Mouse (Mus musculus): ENCODE measurements around the gene Zfp446. TPM values are rescaled to one million over a fixed set of nuclear protein-coding genes. Genes with fewer than 3 reads are reported as not detected.
A peak's percentile ranks its signal among the peaks of the same experiment; 100 is the strongest.
"Not testable (repeated sequence)": the region's sequence is repeated elsewhere in the genome, so short reads cannot be mapped to it uniquely, and the experiment has no call there.

The Zfp446 gene
- 6.0 and 7.2 TPM in 2 replicates for total RNA-seq (2021)
- long read RNA-seq, experiment 1, full-length matches to known transcripts = 4 of 6 reads
- long read RNA-seq, experiment 1, partial matches to known transcripts = 0 of 6 reads
- long read RNA-seq, experiment 1, other reads (novel, unspliced or antisense) = 2 of 6 reads
- long read RNA-seq, experiment 2, partial matches to known transcripts = 0 of 1 reads
- long read RNA-seq, experiment 2, other reads (novel, unspliced or antisense) = 1 of 1 reads

DNA sequence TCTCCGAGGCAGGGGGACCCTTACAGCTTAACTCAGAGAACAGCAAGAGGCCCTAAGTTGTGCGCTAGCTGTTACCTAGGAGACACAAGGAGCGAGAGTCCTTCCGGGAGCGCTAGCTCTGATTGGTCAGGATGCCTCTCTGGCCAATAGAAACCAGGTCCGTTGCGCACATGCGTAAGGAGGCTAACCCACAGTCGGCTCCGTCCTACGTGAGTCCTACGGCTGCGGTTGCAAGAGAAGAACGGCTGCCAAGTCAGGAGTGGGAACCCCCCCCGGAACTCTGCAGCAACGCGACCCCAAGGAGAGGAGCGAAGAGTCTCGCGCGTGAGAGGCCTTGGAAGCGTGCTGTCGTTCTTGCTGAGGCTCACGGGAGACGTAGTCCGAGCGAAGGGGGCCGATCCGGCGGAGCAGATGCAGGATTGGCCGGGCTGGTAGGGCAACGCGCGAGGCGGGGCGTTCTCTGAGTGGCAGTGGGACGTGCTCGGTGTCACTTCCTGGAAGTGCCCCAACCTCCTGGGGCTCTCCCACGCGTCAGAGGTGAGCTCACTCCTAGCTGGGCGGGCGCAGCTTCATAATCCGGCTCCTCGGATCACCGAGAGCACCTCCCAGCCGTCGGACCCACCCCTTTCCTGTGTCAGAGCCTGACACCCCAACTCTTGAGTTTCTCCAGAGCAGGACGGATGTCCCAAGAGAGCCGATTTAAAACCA lies at the start of gene Zfp446:
TSS of gene Zfp446 (plus strand) at position 167 of the 708 bp plus-strand sequence.
- DNase-seq = peak; percentile 99

DNA sequence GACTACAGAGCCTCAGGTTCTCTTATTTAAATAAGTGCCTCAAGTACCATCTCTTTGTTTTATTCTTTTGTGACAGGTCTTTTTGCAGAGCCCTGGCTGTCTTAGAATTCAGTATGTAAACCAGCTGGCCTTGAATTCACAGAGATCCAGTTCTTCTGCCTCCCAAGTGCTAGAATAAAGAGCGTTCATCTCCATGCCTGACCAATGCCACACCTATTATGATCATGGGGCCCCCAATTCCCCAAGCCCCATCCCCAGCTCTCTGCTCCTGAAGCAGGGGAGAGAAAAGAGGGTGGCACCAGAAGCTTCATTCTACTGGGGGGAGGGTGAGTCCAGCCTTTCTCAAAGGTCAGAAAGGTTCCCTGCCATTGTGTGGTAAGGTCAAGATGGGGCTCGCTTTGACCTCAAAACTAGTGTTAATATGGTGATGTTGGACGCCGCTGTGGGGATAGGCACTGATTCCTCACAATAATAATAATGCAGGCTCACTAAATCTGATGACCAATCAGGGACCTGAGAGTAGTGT lies 44.0 kb upstream of the Zfp446 start:
- no peak for DNase-seq

DNA sequence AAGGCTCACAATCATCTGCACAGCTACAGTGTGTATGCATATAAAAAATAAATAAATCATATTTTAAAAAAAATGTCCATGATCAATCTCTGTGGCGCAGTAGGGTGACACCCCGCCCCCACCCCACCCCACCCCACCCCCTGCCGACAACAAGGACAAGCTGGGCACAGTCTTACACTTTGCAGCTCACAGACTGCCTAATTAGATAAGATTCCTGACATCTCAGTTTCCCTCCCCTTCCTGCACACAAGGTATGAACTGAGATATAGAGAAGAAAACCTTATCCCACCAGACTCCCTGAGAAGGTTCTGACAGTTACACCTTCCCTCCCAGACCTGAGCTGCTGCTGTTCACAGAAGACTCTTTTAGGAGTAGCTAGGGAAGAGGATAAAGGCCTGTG lies 42.8 kb upstream of the Zfp446 start:
- no peak for DNase-seq

DNA sequence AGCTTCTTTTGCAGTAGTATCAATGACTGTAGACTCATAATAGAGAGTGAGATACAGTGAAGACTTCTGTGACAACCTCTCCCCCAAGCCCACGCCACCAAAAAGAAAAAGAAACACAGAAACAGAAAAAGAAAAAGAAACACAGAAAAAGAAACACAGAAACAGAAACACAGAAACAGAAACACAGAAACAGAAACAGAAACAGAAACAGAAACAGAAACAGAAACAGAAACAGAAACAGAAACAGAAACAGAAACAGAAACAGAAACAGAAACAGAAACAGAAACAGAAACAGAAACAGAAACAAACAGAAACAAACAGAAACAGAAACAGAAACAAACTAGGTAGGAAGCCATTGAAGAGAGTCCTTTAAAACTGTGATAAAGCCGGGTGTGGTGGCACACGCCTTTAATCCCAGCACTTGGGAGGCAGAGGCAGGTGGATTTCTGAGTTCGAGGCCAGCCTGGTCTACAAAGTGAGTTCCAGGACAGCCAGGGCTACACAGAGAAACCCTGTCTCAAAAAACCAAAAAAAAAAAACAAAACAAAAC lies 40.3 kb upstream of the Zfp446 start:
- DNase-seq = not testable (repeated sequence)

DNA sequence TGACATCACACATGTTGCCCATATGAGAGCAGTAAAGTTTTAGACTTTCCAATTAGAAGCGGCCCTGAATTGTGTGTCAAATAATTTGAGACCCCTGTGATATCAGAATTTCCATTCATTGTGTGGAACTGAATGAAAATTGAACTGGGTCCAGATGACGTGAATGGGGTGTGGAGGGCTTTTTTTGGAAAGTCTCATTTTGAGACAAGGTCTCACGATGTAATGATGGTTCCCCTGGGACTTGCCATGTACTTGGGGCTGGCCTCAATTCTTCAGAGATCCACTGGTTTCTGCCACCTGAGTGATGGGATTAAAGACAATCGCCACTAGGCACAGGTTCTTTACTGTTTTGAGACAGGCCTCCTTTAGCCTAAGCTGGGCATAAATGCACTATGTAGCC lies 37.0 kb upstream of the Zfp446 start:
- no peak for DNase-seq

DNA sequence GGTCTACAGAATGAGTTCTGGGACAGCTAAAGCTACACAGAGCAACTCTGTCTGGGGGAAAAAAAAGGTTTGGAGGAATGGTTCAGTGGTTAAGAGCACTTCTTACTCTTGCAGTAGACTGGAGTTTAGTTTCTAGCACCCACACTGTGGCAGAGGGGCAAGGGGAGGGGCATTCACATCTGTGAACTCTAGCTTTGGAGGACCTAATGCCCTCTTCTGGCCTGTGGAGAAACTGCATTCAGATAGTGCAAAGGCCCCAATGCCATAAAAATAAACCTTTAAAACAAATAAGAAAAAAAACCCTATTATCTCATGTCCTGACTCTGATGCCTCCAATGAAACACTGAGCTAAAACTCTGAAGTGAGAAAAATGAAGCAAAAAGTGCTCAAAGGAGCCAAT lies 34.2 kb upstream of the Zfp446 start:
- peak; percentile 27 for DNase-seq

DNA sequence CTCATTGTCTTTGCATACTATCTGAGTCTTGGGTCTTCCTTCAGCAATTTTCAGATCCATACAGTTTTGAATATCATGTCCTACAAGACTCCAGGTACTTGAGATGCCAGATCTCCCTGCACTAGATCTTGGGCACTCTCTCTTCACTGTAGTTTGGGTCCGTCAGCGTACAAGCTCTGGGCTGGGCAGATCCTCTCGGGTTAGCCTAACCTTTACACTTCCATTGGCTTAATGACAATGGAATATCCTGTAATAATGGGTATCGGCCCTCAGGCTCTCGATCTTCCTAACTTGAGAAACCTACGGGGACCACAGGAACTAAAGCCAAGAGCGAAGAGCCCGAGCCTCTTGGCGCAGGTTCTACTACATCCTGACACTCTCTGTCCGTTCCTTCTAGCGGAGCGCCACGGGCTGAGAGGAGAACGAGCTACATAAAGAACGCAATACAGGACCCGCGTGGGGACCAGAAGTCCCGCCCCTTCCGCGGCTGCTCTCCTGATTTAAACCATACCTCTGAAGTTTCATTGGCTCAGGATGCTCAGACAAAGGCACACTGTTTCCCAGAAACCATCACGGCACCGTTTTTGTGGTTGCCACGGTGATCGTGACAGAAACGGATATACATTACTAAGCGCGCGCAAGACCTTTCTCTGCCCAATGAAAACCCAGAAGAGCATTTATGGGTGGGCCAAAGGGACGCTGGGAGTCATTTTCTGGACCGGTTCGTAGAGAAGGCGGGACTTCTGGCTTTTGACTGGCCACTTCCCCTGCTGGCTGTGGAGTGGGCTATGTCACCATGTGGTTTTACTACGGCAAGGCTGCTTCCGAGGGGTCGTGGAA lies 28.4 kb upstream of the Zfp446 start:
- DNase-seq = peak; percentile 95

DNA sequence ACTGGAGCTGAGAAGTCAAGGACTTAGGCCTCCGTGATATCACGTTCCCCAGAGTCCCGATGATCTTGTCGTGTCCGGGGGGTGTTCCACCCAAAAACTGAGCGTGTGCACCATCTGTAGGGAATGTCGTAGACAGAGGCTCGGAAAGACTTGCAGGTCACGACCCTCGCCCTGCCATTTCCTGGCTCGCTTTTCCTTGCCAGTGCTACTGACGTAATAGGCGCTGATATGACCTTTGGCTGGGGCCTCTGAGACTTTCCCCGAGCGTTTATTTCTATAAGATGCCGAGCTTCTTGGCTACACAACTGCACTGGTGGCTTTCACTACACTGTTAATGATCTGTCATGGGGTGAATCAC lies 27.8 kb upstream of the Zfp446 start:
- DNase-seq = no peak

DNA sequence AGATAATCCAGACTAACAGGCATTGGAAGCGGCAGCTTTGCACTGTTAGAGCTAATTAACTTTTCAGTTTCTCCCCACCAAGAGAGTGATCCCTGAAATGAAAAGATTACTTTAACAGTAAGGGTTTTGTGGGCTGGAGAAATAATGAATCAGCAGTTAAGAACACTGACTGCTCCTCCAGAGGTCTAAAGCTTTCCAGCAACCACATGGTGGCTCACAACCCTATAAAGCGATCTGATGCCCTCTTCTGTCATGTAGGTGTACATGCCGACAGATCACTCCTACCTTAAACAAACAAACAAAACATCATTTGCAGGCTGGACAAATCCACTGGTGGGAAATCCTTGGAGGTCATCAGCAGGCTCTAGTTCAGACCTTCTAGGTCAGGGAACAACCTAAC lies 22.8 kb upstream of the Zfp446 start:
- DNase-seq = no peak

DNA sequence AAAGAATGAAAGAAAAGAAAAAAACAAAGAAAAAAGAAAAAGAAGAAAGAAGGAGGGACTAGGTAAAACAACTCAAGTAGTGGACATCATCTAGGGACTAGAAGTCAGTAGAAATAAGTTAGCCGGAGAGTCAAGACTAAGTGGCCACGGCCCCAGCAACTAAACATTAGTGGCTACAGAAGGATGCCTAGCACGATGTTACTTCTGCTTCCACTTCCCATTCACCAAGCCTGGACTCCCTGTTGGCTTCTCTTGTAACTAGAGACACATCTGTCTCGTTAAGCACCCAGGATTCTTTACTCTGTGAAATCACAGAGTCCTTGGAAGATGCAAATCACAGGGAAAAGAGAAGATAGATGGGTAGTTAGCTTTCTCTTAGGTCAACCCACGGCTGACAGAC lies 20.1 kb upstream of the Zfp446 start:
- DNase-seq = no peak

DNA sequence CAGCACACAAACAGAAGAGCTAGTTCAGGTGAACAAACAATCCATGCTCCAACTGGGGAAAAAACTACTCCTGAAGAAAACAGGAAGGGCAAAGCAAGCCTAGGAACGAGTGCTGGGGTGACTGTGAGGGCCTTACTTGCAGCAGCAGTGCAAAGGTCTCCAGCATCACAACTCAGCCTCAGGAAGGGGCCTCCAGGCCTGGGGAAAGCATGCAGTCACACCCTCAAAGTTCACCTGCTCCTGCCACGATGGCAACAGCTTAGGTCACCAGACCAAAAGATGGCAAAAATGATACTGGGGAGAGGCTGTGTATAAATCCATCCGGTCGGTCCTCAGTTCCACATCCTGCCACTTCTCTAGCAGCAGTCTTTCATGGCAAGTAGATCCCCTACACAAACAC lies 18.7 kb upstream of the Zfp446 start:
- no peak for DNase-seq

DNA sequence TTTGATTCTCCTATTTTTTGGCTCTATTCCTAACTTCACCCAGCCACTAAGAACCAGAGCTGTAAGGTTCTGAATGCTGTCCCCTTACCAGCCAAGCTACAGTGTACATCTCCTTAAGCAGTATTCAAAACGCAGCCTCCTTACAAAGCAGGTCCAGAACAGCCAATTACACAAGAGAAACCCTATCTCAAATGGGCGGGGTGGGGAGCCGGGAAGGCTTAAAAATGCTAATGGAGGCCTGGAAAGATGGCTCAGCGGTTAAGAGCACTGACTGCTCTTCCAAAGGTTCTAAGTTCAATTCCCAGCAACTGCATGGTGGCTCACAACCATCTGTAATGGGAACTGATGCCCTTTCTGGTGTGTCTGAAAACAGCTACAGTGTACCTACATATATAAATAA lies 17.9 kb upstream of the Zfp446 start:
- DNase-seq = no peak

DNA sequence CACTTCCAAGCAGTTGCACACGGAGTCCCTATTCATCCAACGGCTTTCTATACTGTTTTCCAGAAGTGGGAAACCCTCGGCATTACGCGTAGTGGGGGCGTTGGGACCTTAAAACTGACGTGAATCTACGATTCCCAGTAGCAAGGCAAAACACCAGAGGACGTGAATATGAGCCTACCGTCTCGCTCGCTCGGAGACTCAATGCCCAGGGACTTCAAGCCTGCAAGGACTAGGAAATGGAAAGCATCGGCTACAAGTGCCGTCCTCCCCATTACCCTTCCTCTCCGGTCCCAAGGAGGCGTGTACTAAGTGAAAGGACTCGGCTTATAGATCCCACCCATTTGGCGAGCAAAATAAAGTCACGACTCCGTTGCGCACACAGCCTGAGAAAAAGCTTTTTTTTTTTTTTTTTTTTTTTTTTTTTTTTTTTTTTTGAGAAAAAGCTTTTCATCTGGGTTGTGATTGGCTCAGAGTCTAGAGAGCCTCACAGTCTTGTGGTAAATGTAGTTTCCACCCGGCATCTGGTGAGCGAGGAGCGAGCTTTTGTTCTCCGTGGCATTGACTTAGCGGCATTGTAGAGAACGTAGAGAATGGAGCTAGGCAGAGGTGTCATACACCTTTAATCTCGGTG lies 16.0 kb upstream of the Zfp446 start:
- DNase-seq = peak; percentile 71

DNA sequence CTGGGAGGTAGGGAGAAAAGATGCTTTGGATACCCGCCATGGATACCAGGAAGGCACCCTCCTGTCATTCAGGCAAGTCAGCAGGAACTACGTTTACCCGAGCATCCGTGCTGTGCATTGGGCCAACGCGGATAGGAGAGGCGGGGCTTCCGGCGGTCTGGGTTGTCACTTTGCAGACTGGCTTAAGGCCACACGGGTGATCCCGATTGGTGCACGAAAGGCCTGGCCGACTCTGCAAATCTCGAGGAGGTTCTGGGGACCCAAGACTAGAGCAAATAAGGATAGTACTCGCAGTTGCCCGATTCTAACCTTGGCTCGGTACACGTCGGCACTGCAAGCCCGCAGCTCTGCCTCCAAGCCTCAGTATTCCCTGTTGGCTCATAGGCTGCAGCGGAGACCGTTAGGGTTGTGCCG lies 12.0 kb upstream of the Zfp446 start, which contains the start of gene Zfp324:
TSS of gene Zfp324 (plus strand) at position 161 of the 414 bp plus-strand sequence.
- DNase-seq = peak; percentile 95

DNA sequence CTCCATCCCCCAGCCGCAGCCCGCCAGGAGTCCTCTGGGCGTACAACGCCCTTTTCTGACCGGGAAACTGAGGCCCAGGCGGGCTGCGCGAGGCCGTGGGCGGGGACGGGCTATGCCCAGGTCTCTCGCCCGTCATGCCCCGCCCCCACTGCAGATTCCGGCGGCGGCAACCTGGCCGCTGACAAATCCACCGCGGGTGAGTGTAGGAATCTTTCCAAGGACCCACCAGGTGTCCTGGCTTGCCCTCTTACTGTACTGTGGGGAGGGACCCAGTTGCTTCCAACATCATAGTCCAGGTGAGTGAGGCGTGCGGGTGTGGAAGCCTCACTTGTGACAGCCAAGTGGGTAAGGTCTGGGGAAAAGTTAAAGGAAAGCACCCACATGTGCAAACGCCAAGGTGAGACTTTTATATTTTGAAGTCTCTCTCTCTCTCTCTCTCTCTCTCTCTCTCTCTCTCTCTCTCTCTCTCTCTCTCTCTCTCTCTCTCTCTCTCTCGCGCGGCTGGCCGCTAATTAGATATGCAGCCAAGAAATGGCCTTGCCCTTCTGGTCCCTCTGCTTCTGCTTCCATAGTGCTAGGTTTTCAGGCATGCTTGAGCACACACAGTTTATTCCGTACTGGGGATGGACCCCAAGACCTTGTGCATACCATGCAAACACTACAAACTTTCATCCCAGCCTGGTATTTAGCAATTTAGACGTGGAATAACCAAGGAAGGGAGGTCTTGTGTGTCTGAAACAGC lies 11.4 kb upstream of the Zfp446 start:
- DNase-seq = peak; percentile 74

DNA sequence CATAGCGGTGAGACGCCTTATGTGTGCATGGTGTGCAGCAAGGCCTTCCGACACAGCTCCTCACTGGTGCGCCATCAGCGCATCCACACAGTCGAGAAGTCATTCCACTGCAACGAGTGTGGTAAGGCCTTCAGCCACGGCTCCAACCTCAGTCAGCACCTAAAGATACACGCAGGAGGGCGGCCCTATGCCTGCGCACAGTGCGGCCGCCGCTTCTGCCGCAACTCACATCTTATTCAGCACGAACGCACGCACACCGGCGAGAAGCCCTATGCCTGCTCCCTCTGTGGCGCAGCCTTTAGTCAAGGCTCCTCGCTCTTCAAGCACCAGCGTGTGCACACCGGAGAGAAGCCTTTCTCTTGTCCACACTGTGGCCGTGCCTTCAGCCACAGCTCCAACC lies 6.7 kb upstream of the Zfp446 start:
- DNase-seq = no peak

DNA sequence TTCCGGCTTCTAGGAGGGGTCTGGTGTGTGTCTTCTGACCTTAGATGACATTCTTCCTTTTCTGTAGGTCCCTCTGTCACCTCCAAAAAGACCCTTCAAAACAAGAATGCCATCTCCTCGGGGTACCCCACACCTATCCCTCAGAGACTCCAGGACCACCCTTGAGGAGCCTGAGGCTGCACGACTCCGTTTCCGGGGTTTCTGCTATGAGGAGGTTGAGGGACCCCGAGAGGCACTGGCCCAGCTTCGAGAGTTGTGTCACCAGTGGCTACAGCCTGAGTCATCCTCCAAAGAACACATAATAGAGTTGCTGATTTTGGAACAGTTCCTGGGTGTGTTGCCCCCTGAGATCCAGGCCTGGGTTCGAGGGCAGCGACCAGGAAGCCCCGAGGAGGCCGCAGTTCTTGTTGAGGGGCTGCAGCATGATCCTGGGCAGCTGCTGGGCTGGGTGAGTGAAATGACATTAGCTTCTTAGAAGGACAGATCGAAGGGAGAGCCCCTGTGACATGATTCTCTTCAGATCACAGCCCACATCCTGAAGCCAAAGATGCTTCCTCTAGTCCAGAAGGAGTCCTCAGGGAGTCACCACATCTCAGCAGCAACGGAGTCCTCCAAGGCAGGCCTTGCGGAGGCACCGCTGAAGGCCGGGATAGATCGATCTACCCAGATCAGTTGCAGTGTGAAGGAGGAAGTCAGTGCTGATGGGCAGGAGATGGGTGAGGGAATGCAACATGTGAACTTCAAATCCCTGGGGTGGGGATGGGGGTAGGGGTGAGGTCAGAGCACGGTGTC lies 1.5 kb downstream of the Zfp446 start:
- DNase-seq = no peak

DNA sequence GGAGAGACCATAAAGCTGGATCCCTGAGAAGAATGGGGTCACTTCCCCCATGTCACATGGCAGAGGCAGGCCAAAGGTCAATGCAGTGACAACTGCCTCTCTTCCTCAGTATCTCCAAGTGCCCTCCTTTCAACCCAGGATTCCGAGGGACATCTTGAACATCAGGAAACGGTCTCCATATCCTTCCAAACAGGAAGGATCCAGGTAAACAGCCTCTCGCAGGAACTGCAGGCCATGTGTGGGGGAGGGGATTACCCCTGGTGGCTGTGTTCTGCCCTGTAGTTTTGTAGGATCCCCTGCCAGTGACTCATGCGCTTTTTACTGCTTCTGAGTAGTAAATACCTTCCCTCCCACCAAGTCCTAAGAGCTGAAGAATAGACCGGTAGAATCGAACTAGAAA lies 2.1 kb downstream of the Zfp446 start:
- no peak for DNase-seq

DNA sequence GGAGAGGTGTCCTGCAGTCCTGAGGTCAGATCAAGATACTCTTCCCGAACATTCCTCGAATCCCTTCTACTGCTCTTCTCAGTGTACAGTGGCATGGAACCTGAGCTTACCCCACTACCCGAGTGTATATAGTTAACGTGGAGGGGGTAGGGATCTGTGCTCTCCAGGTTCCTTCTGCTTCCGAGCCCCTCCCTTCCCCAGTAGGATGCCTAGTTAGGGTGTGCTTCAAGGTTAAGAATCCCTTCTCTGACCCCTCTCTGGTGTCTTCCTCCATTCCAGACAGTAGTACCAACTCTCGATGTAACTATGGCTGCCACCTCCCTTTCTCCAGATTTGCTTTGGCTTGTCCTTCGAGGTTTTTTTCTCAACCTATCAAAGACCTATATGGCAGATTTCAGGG lies 2.6 kb downstream of the Zfp446 start:
- DNase-seq = no peak

DNA sequence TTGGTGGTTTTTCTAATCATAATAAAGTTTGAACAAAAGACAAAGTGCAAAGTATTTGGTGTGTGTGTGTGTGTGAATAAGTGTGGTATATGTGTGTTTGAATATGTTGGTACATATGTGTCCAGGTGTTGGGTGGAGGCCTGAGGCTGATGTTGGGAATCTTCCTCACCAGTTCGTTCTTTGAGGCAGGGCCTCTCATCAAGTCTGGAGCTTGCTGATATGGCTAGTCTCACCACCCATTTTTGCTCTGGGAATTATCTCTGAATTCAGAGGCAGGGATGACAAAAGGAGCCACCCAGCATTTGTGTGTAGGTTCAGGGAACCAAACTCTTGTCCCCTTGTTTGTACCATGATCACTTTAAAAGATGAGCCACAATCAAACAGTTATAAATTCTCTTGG lies 8.1 kb downstream of the Zfp446 start:
- DNase-seq = no peak

DNA sequence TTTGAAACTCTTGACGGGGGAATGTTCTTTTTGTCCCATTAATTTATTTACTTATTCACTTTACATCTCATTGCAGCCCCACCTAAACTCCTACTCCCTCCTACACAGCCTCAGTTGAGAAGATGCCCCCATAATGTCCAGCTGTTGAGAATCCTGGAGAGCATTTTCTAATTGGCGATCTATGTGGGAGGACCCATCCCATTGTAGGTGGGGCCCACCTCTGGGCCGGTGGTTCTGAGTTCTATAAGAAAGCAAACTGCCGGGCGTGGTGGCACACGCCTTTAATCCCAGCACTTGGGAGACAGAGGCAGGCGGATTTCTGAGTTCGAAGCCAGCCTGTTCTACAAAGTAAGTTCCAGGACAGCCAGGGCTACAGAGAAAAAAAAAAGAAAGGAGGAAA lies 9.3 kb downstream of the Zfp446 start:
- DNase-seq = no peak
